Mouse (Mus musculus): Measurements from ENCODE around the gene Scrg1. TPM values are rescaled to one million over a fixed set of nuclear protein-coding genes. Genes with fewer than 3 reads are reported as not detected.
A peak's percentile ranks its signal among the peaks of the same experiment; 100 is the strongest.
"Not testable (repeated sequence)": the region's sequence is repeated elsewhere in the genome, so short reads cannot be mapped to it uniquely, and the experiment has no call there.

The Scrg1 gene
- total RNA-seq (2017): not detected in 3 replicates

GRCm38 (mm10) chr8:57455765-57456164, at the start of gene Scrg1:
Gene Scrg1, plus strand, starts transcription at chr8:57455923.
- no peak for ATAC-seq (replicated peaks; ENCODE audit: insufficient number of reproducible peaks, low FRiP score, low TSS enrichment, poor library complexity, severe bottlenecking)

- ATAC-seq (replicated peaks; ENCODE audit: insufficient number of reproducible peaks, low FRiP score, low TSS enrichment, poor library complexity, severe bottlenecking): peak; percentile 81
These were observed 49.4 kb upstream of the Scrg1 start for GRCm38 (mm10) chr8:57406366-57406765.

- no peak for ATAC-seq (replicated peaks; ENCODE audit: insufficient number of reproducible peaks, low FRiP score, low TSS enrichment, poor library complexity, severe bottlenecking)
These were observed 46.4 kb upstream of the Scrg1 start for GRCm38 (mm10) chr8:57409333-57409732.

- no peak for ATAC-seq (replicated peaks; ENCODE audit: insufficient number of reproducible peaks, low FRiP score, low TSS enrichment, poor library complexity, severe bottlenecking)
These were observed 45.8 kb upstream of the Scrg1 start for GRCm38 (mm10) chr8:57409779-57410472.

GRCm38 (mm10) chr8:57410473-57410863, 45.3 kb upstream of the Scrg1 start:
- ATAC-seq (replicated peaks; ENCODE audit: insufficient number of reproducible peaks, low FRiP score, low TSS enrichment, poor library complexity, severe bottlenecking): no peak

GRCm38 (mm10) chr8:57411366-57411765, 44.4 kb upstream of the Scrg1 start:
- no peak for ATAC-seq (replicated peaks; ENCODE audit: insufficient number of reproducible peaks, low FRiP score, low TSS enrichment, poor library complexity, severe bottlenecking)

GRCm38 (mm10) chr8:57416827-57417226, 38.9 kb upstream of the Scrg1 start:
- ATAC-seq (replicated peaks; ENCODE audit: insufficient number of reproducible peaks, low FRiP score, low TSS enrichment, poor library complexity, severe bottlenecking): peak; percentile 63

GRCm38 (mm10) chr8:57426074-57426473, 29.6 kb upstream of the Scrg1 start:
- no peak for ATAC-seq (replicated peaks; ENCODE audit: insufficient number of reproducible peaks, low FRiP score, low TSS enrichment, poor library complexity, severe bottlenecking)

GRCm38 (mm10) chr8:57427581-57428366, 27.9 kb upstream of the Scrg1 start:
- peak; percentile 58; the same call in 1 of the 2 replicates for ATAC-seq (replicated peaks; ENCODE audit: insufficient number of reproducible peaks, low FRiP score, low TSS enrichment, poor library complexity, severe bottlenecking)

GRCm38 (mm10) chr8:57428566-57428965, 27.2 kb upstream of the Scrg1 start:
- ATAC-seq (replicated peaks; ENCODE audit: insufficient number of reproducible peaks, low FRiP score, low TSS enrichment, poor library complexity, severe bottlenecking): no peak

GRCm38 (mm10) chr8:57429166-57429887, 26.4 kb upstream of the Scrg1 start:
- 0 out of 2 replicates have a peak, but pooled peaks have one; percentile 41 for ATAC-seq (replicated peaks; ENCODE audit: insufficient number of reproducible peaks, low FRiP score, low TSS enrichment, poor library complexity, severe bottlenecking)

- not testable (repeated sequence) for ATAC-seq (replicated peaks; ENCODE audit: insufficient number of reproducible peaks, low FRiP score, low TSS enrichment, poor library complexity, severe bottlenecking)
These were observed 25.8 kb upstream of the Scrg1 start for GRCm38 (mm10) chr8:57429888-57430274.

- no peak for ATAC-seq (replicated peaks; ENCODE audit: insufficient number of reproducible peaks, low FRiP score, low TSS enrichment, poor library complexity, severe bottlenecking)
These were observed 24.8 kb upstream of the Scrg1 start for GRCm38 (mm10) chr8:57430901-57431300.

GRCm38 (mm10) chr8:57432802-57433201, 22.9 kb upstream of the Scrg1 start:
- peak; percentile 87 for ATAC-seq (replicated peaks; ENCODE audit: insufficient number of reproducible peaks, low FRiP score, low TSS enrichment, poor library complexity, severe bottlenecking)

GRCm38 (mm10) chr8:57435768-57436436, 19.8 kb upstream of the Scrg1 start:
- no peak for ATAC-seq (replicated peaks; ENCODE audit: insufficient number of reproducible peaks, low FRiP score, low TSS enrichment, poor library complexity, severe bottlenecking)

GRCm38 (mm10) chr8:57436437-57436796, 19.3 kb upstream of the Scrg1 start:
- ATAC-seq (replicated peaks; ENCODE audit: insufficient number of reproducible peaks, low FRiP score, low TSS enrichment, poor library complexity, severe bottlenecking): no peak

GRCm38 (mm10) chr8:57441131-57441530, 14.6 kb upstream of the Scrg1 start:
- ATAC-seq (replicated peaks; ENCODE audit: insufficient number of reproducible peaks, low FRiP score, low TSS enrichment, poor library complexity, severe bottlenecking): no peak

GRCm38 (mm10) chr8:57441556-57441955, 14.2 kb upstream of the Scrg1 start:
- ATAC-seq (replicated peaks; ENCODE audit: insufficient number of reproducible peaks, low FRiP score, low TSS enrichment, poor library complexity, severe bottlenecking): 0 out of 2 replicates have a peak, but pooled peaks have one; percentile 47

- ATAC-seq (replicated peaks; ENCODE audit: insufficient number of reproducible peaks, low FRiP score, low TSS enrichment, poor library complexity, severe bottlenecking): no peak
These were observed 12.4 kb upstream of the Scrg1 start for GRCm38 (mm10) chr8:57443289-57443688.
